Mouse (Mus musculus) layer of hippocampus, adult 8-10 months (tissue): ENCODE results near the gene Cnot6. TPM values are rescaled to one million over a fixed set of nuclear protein-coding genes. Genes with fewer than 3 reads are reported as not detected.

Experiments
- DNase-seq, 2 experiments: peaks; one replicate each; pipeline ENCODE4 v3.0.0; 2022; ENCODE audit warnings: low spot score in 2 of 2
- total RNA-seq, 4 experiments: library from RNA; stranded (reverse); gene quantifications; 2 replicates each; pipeline ENCODE4 v1.2.4; 2022

The Cnot6 gene
- total RNA-seq: 10 to 100 TPM; 39.8 to 53.9 (median 46.8) TPM

- peak; percentile 94 to 96 for DNase-seq
Observed at GRCm38 (mm10) chr11:49712555-49713335, at the start of gene Cnot6. Gene Cnot6, minus strand, starts transcription at chr11:49712723.

DNA sequence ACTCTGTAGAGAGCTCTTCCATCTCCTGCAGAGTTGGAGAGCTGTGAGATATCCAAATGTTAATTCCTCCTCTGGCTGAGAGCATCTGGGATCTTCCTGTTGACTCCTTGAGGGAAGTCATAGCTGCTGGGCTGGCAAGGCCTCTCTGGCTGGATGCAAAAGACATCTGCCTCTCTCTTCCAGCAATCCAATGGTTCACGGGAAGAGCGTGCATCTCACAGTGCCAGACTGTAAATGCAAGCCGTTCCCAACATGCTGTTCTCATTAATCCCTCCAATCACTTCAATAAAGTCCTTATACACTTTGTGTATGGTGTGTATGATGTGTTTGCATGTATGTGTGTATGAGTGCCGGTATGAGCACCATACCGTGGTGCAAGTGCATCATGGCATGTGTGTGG, 48.6 kb upstream of the Cnot6 start:
- DNase-seq: no peak

- no peak for DNase-seq
Observed at GRCm38 (mm10) chr11:49758096-49758495, 45.6 kb upstream of the Cnot6 start.

DNA sequence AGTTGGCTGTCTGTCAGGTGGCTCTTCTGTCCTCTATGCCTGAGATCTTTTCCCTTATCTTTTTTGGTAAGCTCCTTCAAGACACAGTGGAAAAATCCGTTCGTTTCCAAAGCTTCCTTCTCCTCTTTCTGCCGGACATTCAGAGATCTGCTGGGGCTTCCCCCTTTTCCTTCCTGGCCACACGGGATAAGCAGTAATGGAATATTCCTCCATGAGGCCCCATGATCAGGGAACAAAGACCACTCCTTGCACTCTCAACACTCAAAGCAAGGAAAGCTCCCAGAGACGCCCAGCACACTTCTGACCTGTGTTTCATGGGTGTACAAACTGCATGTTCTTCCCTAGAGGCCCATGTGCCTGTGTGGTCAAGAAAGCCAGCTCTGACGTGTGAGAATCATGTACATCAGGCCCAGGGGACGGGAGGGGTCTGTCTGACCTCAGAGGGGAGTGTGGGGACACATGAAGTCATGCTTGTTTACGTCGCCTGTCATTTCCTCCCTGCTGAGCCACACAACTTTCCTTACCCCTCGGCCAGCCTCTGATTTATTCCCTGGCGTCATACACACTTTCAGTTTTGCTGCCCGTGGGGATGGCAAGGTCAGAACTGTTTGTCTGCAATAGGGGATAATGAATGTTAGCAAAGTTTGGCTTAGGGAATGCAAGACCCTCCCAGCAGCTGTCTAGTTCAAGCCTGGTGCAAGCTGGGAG, 42.6 kb upstream of the Cnot6 start:
- DNase-seq: no peak

- no peak for DNase-seq
Observed at GRCm38 (mm10) chr11:49746756-49747155, 34.2 kb upstream of the Cnot6 start.

DNA sequence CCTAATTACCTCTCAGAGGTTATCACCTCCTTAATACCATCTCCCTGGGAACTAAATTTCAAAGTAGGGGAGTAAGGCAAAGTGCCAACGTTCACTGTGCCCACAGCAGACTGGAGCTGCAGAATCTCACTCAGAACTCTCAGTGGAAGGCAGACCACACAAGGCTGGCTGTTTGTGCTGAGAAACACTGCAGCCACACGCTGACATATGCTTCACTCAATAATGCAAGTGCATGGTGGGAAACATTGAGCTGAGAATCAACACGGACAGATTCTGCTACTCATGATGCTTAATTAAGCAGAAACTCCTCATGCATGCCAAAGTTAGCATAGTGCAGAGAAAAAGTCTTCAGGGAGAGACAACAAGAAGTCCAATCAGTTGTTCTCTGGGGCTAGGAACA, 33.3 kb upstream of the Cnot6 start:
- no peak for DNase-seq

GRCm38 (mm10) chr11:49744981-49745380, 32.5 kb upstream of the Cnot6 start:
- no peak for DNase-seq

GRCm38 (mm10) chr11:49743634-49744033, 31.1 kb upstream of the Cnot6 start:
- DNase-seq: no peak

DNA sequence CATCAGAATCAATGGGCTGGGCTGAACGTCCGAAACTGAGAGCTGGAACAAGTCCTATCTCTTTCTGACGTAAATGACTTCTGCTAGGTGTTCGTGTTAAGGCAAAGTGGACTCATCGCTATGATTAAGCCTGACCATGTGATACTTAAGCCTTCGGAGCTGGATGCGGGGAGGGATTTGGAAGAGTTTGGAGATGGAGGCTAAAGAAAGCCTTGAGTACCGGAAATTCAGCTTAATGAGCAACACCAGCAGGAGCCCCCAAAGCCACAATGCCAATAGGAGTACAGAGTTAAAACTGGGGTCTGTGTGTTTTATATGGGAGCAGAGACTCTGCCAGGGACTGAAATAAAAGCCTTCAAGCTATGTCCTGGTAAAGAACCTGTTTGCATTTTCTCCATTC, 29.7 kb upstream of the Cnot6 start:
- DNase-seq: no peak

DNA sequence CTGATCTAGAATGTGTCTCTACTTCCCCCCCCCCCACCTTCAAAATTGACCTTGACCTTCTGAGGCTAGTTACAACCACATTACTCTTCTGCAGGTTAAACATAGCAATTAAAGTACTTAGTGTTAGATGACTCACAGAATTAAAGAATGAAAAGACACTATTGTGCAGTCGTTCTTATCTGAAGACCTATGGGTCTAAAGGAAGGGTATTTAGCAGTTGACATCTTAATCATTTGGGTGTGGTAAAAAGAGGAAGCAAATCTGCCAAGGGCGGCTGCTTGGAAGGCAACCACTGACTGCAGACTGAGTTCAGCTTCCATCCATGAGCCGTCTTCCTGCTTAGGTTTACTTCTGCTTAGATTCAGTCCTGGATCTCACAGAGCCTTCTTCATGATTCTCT, 27.3 kb upstream of the Cnot6 start:
- DNase-seq: no peak

DNA sequence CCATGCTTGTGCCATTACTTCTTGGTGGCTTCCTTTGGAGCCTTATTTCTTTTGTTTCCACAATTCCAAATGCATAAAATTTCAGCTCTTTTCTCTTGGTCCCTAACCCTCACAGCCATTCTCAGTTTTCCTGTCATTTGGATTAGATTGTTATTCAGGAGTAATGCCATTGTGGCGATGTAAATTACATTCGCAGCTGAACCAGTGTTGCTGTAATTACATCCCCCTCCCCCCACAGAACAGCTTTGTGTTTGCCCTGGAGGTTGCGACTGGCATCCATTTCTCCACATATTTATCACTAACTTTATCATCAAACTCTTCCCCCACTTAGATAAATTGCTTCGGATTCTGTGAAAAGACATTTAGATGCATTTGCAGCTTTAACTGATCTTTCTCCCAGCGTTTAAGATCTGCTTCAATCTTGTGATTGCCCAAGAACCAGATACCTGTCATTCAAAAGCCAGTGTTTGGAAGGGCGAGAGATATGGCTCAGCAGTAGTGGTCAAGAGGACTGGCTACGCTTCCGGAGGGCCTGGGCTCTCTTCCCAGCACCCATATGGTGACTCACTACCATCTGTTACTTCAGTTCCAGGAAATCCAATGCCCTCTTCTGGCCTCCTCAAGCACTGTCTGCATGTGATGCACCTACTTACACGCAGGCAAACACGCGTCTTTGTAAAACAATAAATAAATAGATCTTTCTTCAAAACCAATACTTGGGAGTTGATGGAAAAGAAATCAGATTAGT, 26.3 kb upstream of the Cnot6 start:
- DNase-seq: no peak

- no peak for DNase-seq
Observed at GRCm38 (mm10) chr11:49737625-49738024, 25.1 kb upstream of the Cnot6 start.

DNA sequence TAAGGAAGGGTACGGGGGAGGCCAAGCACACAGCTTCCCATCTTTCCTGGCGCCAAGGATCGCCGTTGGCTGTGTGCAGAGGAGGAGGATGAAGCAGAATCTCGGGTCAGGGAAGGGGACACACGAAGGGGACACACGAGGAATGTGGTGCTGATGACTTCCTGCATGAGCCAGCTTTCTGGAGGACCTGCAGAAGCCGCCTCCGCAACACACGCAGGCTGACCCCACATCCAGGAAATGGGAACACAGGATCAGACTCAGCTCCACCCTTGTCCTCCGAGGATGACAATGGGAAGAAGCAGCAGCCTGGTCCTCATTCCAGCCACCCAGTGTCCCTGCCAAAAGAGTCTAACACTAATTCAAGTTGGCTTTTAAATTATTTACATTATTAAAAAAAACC, 22.2 kb upstream of the Cnot6 start:
- no peak for DNase-seq

GRCm38 (mm10) chr11:49730275-49730948, 17.9 kb upstream of the Cnot6 start:
- DNase-seq: no peak

- DNase-seq: peak; percentile 32 to 62
Observed at GRCm38 (mm10) chr11:49727877-49728276, 15.4 kb upstream of the Cnot6 start.

- no peak for DNase-seq
Observed at GRCm38 (mm10) chr11:49726800-49727199, 14.3 kb upstream of the Cnot6 start.

DNA sequence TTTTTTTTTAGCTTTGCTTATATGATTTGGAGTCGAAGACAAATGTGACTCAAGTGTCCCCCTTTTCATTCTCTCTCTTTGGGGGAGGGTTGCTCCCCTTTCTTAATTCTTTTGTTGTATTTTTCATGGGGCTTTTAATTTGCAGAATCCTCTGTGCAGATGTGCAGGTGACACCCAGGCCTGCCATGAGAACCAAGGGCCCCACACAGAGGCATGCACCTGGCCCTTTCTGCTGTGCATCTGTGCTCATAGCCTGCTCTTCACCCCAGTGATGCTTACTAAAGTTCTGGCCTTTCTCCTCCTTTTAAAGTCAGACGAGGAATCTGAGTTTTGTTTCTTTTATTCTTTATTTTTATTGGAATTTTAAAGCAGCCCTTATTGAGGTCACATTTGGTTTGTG, 12.2 kb upstream of the Cnot6 start:
- no peak for DNase-seq

GRCm38 (mm10) chr11:49723281-49723680, 10.8 kb upstream of the Cnot6 start:
- no peak for DNase-seq

GRCm38 (mm10) chr11:49722692-49723091, 10.2 kb upstream of the Cnot6 start:
- no peak for DNase-seq

GRCm38 (mm10) chr11:49721358-49721757, 8.8 kb upstream of the Cnot6 start:
- DNase-seq: no peak

GRCm38 (mm10) chr11:49719466-49720151, 7.1 kb upstream of the Cnot6 start:
- DNase-seq: no peak
